Mouse (Mus musculus) spleen, adult 18-20 months (tissue): ENCODE measurements at regions not wholly inside any gene's neighbourhood (a gene's known extent, or its start where the extent isn't known, plus 50 kb on each side); places are given as distances from the start of the nearest gene placed in this dataset.

ENCODE experiments used
- DNase-seq, 2 experiments: peaks; one replicate each; pipeline ENCODE4 v3.0.0; 2022; ENCODE audit warnings: mixed read lengths in 2 of 2

DNA sequence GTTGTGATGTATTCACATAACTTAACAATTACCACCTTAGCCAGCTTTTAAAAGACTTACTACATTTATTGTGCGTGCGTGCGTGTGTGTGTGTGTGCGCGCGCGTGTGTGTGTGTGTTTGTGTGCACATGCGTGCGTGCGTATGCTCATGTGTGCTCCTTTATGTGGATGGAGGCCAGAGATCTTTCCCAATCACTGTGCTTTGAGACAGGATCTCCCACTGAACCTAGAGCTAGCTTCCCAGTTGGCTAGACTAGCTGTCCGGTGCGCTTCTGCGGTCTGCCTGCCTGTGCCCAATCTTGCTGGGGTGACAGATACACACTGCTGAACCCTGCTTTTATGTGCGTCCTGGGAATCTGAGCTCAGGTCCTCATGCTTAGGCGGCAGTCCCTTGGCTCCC, 50.1 kb upstream of the Arhgap29 start:
- no peak for DNase-seq

DNA sequence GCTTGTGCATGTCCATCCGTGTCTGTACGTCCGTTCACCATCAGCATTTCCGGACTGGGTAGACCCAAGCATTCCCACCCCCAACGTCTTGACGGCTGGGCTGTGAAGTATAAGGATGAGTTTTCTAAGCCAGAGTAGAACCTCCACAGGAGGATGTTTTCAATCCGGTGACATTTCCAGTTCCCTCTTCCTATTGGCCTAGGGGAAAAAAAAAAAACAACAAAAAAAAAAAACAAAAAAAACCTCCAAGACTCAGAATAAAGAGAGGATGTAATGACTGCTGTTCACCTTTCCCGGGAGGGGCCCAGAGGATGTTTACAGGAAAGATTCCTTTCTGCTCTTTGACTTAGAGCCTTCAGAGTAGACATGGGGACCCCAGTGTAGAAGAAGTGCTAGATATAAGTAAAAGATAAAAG, 51.9 kb upstream of the Arhgap29 start:
- no peak for DNase-seq

DNA sequence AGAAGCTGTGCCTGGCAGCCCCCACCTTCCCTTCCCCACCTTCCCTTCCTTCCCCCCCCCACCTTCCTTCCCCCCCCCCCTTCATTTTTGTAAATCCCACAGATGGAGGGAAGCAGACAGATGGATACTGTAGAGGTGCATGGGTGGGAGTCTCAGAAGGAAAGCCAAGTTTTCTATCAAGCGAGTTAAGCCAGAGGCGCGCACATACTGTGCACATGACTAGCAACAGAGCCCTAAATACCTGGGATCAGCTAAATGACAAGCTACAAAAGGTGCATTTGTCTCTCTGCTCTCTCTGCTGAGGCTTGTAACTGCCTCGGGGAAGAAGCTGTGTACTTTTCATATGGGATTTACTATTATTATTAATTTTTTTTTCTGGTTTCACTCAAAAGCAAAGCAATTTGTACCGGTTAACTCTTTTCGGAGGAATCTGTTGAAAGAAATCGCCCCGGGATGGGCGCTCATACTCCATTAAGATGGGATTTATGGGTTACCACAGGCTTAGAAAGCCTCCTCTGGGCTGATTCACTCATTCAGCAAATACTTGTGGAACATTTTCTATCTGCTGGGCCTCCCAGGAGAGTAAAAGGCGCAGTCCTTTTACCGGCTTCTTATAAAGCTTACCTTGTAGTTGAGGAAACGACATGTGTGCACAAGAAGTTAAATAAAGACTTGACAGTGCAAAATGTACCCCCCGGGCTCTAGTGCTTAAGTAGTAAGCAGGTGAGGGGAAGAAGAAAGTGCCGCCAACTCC, 54.3 kb upstream of the Arhgap29 start:
- DNase-seq = no peak

DNA sequence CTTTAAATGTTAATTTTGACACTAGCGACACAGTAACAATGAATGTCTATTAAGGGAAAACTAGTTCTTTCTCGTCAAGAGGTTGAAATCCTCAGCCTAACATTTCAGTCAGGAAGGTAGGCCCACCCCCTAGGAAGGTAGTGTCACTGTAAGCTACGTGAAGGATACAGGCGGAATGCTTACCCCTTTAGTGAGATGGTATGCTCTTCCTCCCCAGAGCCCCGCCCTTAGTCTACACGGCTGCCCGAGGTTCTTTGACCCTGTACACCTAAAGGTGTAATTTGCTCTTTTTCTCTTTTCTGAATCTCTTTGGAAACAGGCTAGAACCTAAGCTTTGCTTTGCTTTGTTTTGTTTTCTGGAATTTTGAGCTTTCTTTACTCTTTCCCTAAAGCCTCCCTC, 58.7 kb upstream of the Arhgap29 start:
- no peak for DNase-seq

DNA sequence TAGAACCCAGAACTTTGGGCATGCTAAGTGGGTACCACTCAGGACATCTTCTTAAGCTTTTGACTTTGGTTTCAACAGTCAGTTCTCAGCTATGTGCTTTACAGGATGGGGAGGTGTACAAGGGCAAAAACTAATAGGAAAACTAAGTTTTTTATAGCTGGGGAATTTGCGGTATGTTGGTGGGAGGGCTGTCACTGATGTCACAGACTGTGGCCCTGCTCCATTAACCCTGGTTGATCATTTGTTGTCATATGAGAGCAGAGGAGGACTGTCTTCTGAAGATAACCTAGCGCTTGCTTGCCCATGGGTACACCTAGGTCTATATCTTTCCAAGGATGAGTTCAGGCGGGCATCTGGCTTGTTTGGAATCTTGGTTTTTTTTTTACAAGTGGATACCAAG, 59.7 kb upstream of the Arhgap29 start:
- DNase-seq = no peak

DNA sequence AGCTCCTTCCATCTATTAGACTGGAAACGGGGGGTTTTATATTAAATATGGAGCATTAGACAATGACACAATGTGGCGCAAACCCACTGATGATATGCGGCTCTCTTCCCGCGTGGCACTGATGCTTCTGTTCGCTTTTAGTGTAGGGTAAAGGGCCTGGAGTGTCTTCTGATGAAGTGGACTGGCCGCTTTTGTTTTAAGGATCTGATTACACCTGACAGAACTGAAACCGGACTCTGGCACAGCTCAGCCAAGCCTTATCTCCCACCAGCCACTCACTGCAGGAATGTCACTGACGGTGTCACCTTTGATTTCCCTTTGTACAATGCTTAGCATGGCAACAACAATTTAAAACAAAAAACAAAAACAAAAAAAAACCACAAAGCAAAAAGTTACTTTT, 61.0 kb upstream of the Arhgap29 start:
- no peak for DNase-seq

DNA sequence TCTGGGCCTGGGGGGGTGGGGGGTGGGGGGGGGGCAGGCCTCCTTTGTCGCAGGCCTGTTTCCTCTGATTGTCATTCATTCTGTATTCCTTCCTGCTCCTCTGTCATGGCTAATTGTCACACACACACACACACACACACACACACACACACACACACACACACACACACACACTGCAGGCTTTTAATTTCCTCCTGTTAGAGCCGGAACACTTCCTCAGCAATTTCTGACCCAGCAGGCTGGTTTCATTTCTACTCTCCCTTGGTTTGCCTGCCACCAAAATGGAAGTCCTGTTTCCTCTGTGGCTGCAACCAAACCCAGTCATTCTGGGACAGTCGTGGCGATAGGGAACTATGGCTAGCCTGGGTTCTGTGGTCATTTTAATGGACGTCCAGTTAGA, 61.8 kb upstream of the Arhgap29 start:
- no peak for DNase-seq

DNA sequence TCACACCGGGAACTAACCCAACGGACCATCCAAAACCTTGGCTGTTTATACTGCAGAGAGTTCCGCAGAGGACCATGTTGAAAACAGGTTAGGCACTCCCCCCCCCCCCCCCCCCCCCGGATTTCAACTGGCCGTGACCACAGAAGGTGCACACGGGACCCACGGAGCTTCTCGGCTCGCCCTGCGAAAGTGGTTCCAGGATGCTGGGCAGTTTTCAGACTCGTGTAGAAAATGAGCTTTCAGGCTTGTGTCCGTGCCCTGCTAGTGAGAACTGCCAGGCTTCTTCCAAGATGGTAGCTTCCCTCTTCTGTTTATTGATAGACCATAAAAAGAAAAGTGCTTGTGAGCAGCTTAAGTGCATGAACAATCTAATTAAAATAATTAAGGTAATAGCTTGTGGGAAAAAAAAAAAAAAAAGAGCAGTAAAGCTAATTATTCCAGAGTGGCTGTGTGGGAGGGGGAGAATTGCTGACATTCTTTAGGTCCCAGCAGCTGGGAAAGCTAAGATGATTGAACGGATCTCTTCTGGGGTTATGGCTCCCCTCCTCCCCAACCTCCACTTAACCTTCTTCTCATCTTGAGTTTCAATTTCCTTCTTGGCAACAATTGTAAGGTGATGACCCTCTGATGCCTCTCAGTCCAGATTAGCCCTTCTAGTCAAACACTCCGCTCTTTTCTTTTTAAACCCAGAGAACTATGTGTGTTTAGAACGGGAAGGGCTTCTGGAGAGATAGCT, 65.3 kb upstream of the Arhgap29 start:
- no peak for DNase-seq

DNA sequence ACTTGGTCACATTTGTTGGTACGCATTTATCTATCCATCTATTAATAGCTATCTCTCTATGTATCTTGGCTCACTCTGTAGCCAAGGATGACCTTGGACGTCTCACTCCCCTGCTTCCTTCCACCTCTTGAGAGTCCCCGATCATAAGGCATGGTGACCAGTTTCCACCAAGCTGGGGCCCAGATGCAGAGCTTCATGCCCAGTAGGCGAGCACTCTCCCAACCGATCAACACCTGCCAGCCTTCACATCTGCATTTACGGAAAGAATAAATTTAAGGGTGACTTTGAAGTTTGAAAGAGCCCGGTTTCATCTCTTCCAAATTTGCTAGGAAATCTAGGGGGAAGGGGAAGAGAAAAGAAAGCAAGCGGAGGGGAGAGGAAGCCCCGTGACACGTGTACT, 66.0 kb upstream of the Arhgap29 start:
- DNase-seq = no peak

DNA sequence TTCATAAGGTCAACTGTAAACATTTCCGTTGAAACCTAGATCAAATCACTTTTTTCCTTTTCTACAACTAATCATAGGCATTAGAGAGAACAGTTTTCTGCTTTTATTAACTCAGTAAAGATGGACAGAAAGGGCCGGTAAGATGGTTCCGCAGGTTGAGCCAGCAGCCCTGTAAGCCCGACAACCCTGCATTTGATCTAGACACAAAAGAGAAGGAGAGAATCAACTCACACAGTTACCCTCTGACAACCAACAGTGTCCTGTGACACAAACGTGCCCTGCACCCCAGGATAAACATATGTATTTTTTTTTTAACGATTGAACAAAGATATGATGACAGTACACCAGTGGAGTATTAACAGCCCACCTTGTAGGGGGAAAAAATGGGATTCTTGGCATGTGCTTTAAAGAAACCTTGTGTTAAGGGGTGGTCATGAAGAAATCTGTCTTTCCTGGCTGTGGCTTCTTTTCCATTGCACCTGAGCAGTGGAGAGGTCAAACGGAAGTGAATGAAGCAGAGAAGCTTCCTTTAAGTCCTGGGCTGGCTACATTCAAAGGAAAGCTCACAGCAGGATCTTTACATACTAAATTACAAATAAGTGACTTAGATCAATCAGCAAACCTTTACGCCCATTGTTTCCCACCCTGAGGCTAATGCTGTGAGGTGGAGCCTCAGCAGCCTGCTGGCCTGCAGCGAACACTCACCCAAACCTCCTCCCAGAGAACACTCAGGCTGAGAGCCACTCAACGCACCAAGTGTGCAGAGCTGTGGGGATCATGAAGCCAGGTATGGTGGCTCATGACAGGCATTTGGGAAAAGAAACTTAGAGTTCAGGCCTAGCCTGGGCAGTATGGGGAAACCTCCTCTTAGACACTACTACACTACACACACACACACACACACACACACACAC, 66.8 kb upstream of the Arhgap29 start:
- DNase-seq = no peak

DNA sequence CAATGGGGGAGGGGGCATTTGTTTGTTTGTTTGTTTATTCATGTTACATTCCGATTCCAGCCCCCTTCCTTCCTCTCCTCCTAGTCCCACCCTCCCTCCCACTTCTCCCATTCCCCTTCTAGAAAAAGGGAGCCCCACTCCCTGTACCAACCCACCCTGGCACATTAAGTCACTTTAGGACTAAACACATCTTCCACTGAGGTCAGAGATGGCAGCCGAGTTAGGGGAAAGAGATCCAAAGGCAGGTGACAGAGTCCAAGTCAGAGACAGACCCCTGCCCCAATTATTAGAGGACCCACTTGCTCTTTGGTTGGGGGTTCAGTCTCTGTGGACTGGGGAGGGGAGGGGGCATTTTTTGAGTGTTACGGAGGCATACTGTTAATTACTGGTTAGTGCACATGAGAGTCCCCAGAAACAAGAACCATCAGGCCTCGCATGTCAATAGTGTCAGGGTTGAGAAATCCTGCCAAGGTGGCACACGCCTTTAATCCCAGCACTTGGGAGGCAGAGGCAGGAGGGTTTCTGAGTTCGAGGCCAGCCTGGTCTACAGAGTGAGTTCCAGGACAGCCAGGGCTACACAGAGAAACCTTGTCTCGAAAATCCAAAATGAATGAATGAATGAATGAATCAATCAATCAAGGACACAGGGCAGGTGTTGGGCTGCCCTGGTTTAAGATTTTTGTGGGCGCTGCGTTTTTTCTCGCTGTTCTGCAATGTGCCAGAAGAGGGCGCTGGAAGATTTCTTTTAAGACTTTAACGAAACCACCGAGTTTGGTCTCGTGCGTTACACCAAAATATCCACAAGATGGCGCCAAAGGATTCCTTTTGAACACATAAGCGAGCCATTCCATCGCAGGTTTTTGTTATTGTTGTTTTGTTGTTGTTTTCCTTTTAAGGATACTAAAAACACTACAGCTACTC, 67.8 kb upstream of the Arhgap29 start:
- peak; percentile 62 to 80 for DNase-seq

DNA sequence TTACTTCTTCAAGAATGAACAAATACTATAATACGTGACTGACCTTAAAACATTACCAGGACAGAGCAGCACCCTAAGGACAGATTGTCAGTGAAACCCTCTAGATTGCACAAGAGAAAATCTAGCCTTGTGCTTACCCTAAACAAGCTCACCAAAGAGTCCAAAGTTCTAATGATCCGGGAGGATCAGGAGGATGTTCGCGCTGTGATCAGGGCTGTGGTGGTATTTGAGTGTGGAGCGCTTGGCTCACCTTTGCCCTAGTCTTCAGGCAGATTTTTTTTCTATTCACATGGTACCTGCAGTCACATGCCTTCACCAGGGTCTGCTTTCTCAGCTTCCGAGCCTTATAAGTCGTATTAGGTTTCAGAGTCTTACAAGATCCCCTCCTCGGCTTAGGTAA, 65.3 kb upstream of the Abcd3 start:
- no peak for DNase-seq

DNA sequence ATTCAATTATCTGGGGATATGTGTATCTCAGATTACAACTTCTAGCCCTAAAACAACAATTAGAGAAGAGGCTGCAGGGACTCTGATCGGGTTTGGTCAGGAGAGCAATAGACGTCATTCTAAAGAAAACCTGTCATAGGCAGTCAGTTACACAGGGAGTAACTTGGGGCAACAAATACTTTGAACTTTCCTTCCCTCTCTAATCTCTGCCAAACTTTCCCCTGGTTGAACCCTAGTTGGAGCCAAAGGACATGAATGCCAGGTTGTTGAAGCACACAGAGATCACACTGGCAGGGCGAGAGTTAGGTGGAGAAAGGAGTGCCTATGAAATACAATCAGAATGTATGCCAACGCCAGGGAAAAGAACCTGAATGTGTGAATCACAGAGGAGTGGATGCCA, 60.0 kb upstream of the Abcd3 start:
- no peak for DNase-seq

DNA sequence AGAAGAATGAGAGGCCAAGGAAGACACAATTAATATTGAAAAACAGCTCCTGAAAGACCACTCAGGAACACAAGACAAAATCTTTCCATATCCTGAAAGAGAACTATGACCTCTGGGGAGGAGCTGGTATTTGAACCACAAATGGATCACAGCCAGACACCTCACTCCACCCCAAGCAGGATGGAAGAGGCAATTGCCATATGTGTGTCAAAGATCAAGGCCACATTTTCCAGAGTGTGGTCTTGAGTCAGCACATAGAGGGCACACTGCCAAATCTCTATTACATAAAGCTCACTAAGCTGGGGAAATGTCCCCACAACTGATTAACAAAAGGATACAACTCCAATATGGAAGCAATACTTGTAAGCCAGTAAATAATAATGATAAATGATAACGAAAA, 59.5 kb upstream of the Abcd3 start:
- DNase-seq = no peak

DNA sequence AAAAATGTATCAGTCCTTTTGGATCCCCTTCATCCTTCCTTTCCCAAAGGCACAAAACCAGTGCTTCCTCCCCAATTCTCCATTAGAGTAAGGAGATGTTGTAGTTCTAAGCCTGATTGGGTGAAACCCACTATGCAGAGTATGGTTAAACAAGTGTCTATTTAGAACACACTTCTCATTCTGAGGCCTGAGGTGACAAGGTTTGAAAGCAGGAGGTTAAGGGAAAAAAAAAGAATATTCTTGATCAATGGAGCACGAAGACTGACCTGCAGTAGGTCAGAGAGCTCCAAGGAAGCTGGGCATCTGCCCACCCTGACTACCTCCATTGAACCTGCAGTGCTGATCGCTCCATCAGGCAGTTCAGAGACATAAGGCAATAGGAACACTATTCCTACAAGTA, 58.5 kb upstream of the Abcd3 start:
- DNase-seq = no peak

DNA sequence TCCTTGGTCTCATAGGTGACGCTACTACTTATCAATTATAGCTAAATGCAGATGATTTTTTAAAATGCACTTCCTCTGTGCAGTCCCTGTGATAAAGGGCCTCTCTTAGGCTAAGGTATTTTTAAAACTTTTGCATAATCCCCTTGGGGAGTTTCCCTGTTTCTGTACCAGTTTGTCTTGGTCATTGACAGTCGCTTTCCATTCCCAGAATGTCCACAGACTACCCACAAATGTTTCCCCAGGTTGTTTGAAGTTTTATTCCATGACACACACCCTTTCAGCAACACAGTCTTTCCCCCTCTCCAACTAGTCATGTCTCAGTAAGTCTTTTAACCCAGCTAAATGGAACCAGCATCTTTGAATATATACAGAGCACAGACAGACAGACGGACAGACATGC, 57.6 kb upstream of the Abcd3 start:
- DNase-seq = no peak

DNA sequence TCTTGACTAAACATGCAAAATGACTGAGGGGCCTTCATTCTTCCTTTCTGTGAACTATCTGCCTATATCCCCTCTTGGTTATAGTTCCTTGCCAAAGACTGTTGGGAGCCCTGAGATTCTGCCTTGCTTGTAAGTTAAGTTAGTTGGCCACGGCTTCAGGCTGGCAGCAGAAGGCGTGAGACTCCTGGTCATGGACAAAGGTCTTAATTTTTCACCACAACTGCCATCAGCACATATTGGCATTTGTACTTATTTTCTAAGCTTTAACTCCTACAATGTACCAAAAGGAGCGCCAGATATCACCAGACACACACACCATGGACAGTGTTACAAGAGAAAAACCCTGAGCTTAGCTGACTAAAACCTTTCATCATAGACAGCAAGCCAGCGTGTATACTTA, 56.7 kb upstream of the Abcd3 start:
- DNase-seq = no peak

DNA sequence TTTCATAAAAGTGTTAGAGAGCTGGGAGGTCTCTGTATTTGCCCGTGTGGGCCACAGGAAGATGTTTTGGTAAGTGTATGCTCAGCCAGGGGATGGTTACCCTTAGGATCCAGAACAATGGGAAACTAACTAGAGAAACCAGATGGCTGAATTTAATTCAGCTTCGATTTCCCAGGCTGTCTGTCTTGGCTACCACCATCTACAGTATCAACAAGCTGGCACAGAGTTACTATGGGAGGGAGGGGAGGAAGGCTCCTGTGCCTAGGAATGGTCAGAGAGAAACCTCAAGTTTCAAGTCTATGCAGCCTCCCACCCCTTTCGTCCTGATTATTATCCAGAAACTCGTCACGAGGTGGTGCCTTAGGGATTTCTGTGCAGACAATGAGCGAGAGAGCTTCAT, 55.6 kb upstream of the Abcd3 start:
- no peak for DNase-seq

DNA sequence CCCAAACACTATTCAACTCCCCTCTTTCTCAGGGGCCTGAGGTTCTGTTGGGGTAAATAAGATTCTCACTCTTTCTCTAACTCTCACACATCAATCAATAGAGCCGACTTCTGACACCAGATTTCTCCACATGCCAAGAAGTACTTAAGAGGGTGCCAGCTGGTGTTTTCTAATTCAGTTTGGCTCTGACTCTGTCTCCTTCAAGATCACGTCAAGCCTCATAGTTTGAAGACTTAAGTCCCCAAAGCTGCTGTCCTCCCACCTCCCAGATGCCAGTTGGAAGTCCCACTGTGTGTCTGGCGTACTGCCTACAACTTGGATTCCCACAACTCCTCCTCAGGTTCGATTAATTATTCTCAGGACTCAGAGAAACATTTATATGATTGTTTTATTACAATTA, 54.6 kb upstream of the Abcd3 start:
- DNase-seq = no peak

DNA sequence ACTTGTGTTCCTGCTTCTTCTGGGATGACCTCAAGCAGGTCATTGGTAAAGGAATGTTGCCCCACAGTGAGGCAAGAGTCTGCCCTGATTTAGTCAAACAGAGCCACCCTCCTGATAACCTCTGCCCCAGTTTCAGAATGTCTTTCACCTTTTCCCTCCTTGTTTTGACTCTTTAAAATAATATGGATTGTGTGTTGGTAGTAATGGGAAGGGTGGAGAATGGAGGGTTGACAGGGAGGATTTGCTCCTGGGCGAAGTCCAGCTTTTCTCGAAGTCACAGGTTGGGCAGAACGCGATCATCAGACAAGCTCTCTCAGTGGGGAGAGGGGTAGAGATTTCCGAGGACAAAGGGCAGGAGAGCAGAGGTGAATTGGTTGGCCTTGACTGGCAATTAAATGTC, 52.2 kb upstream of the Abcd3 start:
- no peak for DNase-seq

DNA sequence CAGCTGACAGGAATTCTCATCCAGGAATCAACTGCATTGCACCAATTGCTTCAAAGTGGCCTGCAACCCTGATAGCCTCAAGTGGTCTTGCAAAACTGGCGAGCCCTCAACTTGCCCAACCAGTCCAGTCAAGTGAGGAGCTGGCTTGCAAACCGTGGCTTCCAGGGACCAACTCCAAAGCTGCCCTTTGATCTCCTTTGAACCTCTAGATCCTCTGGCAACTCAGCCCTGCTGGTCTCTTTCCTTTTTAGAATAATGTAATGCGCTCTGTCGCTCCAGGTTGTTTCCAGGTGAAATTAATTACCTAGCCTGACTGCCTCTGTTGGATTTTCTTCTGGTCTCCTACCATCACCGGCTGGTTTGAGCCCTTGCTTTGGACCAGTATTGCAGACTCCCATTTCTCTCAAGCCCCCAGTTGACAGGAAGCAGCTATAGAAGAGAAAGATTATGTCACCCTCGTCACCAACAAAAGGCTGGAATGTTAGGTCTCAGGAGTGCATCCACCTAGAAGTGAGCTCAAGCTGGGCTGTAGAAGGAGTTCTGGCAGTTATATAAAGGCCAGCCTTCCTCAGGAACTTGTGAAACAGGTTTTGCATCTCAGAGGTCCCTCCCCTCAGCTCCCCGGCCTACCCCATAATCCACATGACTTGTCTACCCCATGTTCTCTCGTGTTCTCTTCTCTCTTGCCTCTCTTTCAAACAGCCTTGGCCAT, 49.8 kb upstream of the Abcd3 start:
- DNase-seq = no peak
